Mouse (Mus musculus) embryo, embryonic 11 days (tissue): Measurements from ENCODE around the gene Ercc6.

Experiments
- DNase-seq: peaks from one replicate; pipeline ENCODE4 v3.0.0-alpha.2; 2015

The Ercc6 gene

DNA sequence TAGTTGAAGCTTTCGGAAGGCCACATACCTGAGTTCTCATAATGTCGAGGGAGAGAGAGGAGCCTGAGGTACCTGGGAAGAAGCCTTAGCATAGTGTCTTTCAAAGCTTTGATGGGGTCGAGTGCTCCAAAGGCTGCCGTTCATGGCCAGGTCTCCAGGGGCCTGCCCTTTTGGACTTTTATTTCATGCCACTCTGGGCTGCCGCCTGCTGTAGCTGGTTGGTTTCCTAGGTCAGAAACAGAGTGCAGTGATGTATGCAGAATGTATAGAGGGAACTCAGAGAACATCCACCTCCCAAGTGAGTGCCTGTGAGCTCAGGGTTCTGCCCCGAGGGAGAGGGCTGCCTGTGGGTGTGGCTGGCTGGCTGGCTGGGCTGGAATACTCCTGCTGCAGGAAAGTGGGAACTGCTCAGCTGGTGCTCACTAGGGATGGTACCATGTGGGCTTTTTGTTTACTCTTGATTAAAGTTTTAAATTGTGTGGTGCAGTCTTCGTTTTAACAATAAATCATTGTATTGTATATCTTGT, 7.1 kb downstream of the Ercc6 start:
- no peak for DNase-seq

DNA sequence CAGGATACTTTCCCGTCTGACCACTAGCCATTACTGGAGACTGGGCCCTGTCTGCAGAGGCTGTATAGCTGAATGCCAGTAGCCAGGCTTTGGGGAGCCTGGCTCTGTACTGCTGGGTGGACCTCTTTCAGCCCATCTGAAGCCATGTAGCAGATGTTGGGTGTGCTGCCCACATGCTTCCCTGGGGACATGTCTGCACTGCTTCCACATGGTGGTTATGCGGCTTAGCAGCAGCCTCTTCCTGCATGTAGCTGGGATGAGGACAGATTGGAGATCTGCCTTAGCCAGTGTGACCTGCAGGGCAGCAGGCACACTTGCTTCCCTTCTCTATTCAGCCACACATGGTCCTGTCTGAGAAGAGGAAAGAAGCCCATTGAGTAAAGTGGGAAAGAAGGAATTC, 9.0 kb downstream of the Ercc6 start:
- DNase-seq: no peak

DNA sequence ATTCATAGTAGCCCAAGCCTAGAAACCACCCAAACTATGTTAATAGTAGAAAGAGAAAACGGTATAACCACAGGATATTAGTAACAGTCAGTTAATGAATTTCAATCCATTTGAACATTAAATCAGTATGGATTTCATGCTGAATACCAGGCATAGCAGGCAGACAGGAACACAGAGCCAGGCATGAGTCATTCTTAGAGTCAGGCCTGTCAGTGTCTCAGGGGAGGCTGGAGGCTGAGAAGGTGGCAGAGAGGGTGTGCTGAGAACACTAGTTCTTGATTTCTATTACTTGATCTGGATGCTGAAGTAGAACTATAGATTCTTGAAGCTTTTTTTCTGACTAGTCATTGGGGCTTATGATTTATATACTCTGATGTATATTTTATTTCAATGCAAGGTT, 10.8 kb downstream of the Ercc6 start:
- DNase-seq: no peak

DNA sequence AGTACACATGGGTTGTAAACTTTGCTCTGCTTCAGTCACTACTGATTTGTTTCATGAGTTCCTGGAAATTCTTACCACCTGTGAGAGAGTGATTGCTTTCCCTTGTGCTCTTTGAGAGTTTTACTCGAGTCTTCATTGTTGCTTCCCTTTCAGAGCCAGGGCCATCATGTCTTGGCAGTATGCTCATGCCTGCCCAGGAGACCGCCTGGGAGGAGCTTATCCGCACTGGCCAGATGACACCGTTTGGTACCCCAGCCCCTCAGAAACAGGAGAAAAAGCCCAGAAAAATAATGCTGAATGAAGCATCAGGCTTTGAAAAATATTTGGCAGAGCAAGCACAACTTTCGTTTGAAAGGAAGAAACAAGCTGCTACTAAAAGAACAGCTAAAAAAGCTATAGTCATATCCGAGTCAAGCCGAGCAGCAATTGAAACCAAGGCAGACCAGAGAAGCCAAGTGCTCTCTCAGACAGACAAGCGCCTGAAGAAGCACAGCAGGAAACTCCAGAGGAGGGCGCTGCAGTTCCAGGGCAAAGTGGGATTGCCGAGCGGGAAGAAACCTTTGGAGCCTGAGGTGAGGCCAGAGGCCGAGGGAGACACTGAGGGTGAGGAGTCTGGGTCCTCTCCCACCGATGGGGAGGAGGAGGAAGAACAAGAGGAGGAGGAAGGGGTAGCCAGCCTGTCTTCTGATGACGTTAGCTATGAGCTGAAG, 12.8 kb downstream of the Ercc6 start:
- no peak for DNase-seq

DNA sequence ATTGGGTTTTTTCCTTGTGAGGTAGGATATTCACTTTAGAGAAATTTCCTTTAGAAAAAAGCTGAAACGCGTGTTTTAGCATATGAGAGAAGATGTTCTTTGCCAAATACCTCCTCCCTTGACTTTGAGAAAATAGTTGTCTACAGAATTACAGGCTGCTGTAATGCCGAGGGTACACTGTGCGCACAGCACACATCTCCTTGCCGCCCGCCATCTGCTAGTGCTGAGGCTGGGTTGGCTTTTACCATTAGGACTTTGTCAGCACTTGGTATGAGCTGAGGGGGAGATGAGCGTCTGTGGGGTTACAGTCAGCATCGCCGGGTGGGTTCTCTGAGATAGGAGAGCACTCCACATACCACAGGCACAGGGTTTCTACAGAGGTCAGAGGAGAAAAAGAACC, 13.9 kb downstream of the Ercc6 start:
- no peak for DNase-seq

DNA sequence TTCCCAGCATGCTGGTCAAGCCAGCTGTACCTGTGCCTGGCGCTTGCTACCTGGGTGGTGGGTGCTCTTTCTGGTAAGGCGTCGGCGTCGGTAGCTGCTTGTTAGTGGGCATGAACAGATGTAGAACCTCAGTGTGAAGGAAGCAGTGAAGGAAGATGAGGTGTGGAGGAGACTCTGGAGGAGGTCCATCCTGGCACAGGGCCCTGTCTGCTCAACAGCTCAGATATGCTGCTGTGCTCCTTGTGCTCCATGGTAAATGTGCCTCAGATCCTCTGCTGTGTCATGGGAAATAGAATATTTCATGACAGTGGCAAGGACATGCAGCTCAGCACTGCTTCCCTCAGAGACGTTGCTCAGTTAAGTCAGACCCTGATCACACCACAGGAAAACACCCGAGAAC, 15.7 kb downstream of the Ercc6 start:
- no peak for DNase-seq

DNA sequence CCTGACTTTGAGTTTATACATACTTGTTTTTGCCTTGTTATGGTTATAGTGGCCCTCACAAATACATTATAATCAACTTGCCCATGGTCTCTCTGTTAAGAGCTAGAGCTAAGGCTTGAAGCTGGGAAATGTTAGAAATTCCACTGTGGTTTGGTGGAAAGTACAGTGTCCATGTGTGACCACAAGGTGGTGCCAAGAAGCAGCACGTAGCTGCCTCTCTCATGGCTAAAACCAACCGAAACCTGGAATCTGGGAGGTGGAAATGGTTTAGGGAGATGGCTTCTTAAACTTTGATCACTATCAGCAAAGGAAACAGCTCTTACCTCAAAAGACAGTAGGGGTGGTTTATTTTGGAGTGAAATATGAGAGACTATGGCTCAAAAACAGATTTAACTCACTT, 17.6 kb downstream of the Ercc6 start:
- DNase-seq: peak; percentile 72

DNA sequence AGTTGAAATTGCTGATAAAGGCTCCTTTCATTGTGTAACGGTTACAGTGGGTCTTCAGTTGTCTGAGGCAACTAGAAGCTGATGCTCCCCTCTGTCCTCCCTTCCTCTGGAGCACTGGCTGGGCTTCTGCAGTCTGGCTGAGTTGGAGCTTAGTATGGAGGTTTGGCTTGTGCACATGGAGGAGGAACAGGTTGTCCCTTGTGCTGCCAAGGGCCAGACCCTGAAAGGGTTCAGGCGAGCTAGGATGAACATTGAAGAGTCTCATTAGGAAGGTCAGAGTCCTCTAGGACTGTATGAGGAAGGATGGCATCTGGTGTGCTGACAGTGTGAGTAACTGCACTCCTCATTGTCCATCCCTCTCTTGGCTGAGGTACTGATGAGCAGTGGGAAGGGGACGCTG, 18.1 kb downstream of the Ercc6 start:
- DNase-seq: no peak

DNA sequence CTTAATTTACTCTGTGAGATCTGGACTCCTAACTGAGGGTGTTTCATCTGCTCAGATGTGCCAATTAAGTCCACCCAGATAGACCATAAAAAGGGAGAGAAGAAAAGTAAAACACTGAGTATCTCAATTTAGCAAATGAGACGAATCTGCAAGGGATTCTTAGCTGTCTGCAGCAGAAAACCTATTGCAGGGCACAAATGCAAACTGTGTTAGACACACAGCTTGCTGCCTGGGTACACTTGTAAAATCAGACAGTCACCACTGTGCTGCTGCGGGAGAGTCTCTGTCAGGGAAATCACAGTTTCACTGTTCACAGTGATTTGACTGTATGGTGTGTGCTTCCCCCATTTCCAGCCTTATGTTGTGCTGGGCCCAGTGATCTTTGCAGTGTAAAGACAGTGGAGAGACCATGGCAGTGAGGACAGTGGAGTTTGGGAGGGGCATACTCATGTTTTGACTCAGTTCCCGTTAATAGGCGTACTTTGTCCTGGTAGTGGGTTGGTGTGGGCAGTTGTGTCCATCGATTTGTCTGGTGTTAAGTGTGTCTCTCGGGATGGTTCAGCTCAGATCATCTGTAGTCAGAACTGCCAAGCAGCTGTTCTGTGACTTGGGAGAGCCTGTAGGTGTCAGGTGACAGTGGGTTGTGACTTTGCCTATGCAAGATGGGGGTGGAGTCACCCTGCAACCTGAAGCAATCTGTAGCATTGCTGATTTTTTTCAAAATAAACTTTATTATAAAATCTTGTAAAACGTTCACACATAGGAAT, 19.2 kb downstream of the Ercc6 start:
- DNase-seq: no peak

DNA sequence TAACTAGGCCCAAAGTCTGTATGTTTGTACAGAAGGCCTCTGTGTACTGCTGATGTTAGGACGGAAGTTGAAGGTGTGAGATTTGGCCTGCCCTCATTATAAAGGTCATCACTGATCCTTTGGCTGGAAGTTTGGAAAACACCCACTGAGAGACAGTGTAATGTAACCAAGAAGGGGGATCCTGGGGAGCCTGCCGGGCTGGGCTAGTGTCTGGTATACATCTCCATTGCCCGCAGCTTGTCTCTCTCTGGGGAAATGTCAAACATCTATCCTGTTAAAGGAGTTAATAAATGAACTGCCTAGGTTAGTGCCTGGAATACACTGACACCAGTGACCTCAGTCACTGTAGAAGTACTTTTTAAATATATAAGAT, 19.8 kb downstream of the Ercc6 start:
- no peak for DNase-seq

DNA sequence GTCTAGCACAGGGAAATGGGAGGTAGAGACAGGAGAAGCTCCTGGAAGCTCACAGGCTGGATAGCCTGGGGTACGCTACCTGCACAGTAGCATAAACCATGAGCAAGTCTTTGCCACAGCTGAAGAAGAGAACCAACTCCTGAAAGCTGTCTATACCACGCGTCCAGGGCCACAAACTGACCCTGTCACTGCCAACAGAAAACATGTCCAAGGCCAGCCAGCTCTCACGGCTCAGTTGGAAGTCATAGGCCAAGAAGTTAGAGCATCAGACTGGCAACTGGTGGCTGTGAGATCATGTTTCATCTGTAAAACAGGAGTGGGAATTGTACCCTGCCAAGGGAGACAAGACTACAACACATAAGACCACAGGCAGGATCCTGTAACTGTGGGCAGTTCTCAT, 20.3 kb downstream of the Ercc6 start:
- no peak for DNase-seq

DNA sequence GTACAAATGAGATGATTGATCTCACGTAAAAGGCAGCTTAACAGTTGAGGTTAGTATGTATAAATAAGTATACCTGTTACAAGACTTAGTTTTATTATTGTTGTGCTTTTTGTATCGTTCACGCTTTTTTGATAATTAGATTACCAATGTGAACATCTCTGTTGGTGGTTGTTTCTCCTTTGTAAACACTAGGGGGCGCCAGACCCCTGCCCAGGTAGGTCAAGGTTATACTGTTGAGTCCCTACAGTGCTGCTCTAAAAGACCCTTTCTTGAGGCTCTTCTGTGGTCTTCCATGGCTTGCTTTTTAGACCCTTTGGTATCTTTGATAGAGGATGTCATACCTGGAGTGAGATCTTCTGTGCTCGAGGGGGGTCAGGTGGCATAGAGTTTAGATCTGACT, 20.8 kb downstream of the Ercc6 start:
- peak; percentile 21 for DNase-seq

DNA sequence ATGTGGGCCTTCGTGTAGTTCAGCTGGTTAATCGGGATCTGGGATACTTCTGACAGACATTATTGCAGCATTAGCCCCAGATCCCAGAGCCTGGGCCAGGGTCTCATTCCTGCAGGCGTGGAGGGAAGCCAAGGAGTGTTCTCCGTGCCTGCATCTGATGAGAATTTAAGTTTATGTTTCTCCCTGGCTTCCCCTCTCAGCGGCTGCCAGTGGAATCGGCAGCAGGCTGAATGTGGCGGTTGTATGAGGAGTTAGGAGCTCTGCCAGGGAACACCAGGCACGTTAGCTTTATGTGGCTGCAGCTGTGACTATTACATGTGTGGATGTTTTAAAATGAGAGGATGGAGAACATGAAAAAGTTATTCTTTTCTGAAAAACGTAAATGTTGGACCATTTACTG, 23.4 kb downstream of the Ercc6 start:
- no peak for DNase-seq

DNA sequence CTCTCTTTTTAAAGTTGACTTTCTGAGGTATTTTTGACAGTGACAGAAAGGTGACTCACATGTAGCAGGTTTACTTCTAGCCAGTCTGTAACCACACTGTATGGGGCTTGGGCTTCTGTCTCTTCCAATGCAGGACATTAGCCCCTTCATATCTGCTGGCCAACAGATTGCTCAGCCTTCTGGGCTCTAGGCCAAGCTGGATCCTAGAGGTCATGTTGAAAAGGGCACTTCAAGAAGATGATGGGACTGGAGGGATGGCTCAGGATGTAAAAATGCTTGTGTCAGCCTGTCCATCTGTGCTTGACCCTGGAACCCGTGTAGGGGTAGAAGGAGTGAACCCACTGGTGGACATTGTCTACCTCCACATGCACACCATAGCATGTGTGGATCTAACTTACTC, 24.8 kb downstream of the Ercc6 start:
- no peak for DNase-seq

DNA sequence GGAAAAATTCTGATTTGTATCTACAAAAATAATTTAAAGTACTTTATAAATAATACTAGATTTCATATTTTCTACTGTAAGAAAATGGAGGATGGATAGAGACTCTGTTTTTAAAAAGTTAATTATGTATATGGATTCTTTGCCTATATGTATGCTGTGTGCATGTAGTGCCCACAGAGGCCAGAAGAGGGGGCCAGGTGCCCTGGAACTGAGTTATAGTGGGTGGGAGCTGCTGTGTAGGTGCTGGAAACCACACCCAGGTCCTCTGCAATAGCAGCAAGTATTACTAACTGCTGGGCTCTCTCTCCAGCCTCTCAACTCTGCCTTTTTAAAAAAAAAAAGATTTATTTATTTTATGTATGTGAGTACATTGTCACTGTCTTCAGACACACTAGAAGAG, 29.8 kb downstream of the Ercc6 start:
- DNase-seq: no peak

DNA sequence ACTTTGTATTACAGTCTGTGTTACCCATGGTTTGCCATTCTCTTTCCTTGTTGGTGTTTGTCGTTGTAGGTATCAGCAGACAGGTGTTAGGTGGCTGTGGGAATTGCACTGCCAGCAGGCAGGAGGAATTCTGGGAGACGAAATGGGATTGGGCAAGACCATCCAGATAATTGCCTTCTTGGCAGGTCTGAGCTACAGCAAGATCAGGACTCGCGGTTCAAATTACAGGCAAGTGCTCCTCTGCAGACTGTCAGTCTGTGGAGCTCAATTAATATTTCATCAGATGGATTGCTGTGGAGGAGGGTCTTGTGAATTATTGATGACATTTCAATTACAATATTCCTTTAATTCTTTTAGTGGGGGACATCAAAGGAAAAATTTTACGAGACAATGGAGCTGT, 33.4 kb downstream of the Ercc6 start:
- DNase-seq: no peak

DNA sequence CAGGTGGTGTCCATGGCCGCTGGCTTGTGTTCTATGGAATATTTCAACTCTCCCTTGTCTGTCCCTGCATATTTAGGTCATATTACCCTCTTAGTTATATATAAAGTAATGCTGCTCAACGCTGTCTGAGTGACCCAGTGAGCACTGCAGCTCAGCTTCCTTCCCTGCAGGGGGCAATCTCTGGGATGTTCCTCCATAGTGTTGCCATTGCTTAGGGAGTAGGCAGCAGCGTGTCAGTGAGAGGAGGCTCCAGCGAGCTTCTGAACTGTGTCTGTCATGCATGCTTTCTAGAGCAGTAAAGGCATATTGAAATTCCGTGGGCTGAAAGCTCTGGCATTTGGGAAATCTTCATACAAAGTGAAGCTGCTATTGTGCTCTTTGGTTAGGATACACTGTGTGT, 38.5 kb downstream of the Ercc6 start:
- DNase-seq: no peak

DNA sequence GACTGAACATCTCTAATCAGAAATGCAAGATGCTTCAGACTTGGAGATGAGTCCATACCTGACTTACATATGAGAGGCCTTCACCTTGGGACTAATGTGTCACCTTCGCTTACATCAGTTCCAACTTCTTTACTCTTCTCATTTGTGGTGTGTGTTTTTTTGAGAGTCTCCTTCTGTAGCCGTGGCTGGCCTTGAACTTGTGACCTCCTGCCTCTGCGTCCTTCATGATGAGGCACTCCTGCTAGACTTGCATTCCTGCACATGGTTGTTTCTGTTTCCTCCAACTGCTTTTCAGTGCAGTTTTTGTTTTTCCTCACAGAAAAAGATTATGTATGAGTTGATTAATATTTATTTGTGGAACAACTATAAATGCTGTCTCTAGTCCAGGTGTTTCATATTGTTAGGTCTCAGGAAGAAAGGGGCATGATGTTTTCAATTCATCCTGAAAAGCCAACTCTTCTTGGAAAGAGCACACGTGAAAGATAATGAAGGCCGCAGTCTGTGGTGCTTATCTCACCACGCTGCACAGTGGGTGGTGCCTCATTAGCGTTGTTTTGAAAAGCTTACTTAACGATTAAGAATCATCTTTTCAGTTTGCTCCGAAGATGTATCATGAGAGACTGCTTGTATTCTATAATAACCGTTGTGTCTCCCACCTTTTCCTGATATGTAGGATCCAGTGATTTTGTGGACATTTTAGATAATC, 40.0 kb downstream of the Ercc6 start:
- DNase-seq: no peak

DNA sequence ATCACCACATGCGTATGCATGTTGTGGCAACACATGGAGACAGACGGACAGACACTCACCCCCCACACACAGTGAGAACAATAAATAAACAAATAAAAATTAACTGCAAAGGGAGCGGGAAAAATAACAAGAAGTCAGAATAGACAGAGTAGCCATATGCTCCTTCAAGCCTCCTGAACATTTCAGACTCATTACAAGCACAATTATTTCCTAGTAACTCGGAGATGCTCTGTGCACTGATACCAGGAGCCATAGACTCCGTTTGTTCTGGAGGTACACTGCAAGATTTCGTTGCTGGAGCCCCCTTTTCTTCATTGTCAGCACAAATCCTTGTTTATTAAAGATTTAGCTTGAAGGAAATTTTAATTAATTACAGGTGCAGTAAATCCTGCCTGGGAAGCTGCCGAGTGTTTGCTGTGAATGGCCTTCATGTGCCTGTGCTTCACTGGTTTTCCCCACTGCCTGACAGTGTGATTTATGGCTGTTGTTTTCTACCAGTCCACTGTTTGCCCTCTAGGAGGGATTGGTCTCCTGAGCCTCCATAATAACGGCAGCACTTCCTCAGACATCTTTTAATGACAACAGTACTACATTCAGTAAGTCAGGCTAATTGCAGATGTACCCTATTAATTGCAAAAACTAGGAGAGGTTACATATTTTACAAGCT, 41.7 kb downstream of the Ercc6 start:
- DNase-seq: peak; percentile 47

DNA sequence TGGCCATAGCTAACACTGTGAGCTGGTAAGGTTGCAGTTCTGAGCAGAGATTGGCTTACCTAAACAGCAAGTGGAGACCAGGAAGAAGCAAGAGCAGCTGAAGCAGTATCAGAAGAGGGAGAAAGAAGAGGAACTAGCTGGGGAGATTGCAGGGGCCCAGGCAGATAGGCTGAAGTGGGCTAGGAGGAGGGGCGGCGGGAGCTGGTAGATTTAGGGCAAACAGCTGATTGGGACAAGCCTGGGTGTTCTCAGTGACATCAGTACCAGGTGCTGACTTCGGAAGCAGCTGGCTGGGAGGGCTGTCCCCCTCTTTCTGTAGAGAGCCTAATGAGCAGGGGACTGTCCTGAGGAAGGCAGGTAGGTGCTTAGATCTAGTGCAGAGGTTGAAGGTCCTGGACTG, 48.1 kb downstream of the Ercc6 start:
- DNase-seq: no peak

DNA sequence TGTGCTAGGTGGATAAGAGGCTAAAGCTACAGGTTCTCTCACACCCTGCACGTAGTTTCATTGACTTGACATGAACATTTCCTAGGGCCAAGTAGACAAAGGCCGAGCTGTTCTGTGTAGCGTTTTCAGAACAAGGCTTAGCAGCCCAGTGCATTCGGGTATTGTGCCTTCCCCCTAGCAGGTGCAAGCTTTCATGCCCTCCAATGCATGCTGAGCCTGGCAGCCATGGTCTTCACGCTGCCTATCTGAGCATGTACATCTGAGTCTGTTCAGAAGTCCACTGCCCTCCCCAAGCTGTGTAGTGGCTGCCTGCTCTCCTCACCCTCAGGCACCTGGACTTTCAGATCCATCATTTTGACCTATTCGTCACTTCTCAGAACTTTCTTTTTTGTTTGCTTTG, 50.3 kb downstream of the Ercc6 start:
- DNase-seq: no peak

DNA sequence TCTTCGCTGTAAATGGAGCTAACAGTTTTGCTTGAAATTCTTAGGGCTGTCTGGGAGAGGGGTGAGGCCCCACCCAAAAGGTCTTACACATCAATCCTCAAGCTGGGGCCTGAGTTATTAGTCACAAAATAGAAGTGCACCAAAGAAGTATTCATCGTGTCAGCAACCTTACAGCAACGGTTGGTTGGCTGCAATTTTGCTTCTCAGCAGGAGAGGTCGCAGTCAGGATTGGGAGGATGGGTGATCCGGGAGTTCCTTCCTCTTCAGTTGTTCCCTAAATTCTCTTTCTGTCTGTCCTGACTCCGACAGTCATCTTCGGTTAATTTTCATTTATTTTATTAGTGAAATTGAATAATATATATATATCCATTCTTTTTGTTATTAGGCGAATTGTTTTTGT, 59.2 kb downstream of the Ercc6 start:
- DNase-seq: no peak

DNA sequence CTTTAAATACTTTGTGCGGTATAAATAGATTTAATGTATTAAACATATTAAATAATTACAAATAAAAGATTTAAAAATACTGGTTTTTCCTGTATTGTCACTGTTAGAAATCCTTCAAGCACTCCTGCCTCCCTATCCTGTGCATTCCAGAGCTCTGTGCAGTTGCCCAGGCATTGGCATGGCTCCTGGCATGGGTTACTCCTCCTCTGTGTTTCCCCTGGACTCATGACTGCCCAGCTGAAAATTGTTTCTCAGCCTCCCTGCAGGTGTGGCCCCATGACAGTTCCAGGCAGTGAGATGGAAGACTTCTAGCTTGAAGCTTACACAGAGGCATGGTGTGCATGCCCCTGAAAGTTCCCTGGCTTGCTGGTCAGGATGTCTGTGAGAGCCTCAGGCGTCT, 65.1 kb downstream of the Ercc6 start:
- DNase-seq: no peak

DNA sequence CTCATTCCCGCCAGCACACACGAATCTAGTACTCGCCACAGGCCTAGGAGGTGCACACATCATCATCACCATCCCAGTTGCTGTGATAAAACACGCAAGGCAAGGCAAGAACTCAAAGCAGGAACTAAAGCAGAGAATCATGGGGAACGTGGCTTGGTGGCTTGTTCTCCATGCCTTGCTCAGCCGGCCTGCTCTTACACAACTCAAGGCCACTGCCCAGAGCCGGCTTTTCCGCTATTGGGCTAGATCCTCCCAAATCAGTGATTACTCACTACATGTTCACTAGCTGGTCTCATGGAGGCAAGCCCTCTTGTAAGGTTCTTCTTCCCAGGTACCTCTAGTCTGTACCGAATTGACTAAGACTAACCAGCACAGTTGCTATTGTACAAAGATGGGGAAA, 70.4 kb downstream of the Ercc6 start:
- no peak for DNase-seq
